Mouse (Mus musculus) heart, embryonic 15.5 days (tissue): Measurements from ENCODE around the gene Rorb. TPM values are rescaled to one million over a fixed set of nuclear protein-coding genes. Genes with fewer than 3 reads are reported as not detected.

Experiments
- ATAC-seq: fragments of 200-750 bp; cut with Nextera tagmentation; replicated peaks from 2 replicates; pipeline ENCODE4 v1.8.0; 2017; ENCODE audit warnings: low read depth, moderate TSS enrichment; ENCODE audit not compliant: insufficient number of reproducible peaks, insufficient read depth, low FRiP score
- H3K27ac ChIP-seq: fragments of 300-500 bp; sonication (generic); 2 replicates; pipeline ENCODE4 v1.5.1; 2015; ENCODE audit warnings: mild to moderate bottlenecking, inconsistent platforms
- H3K27me3 ChIP-seq: fragments of 300-500 bp; sonication (generic); 2 replicates; pipeline ENCODE4 v1.6.1; 2015; ENCODE audit warnings: inconsistent platforms
- H3K36me3 ChIP-seq: fragments of 300-500 bp; sonication (generic); 2 replicates; pipeline ENCODE4 v1.6.1; 2015; ENCODE audit warnings: mild to moderate bottlenecking, inconsistent platforms
- H3K4me1 ChIP-seq: fragments of 300-500 bp; sonication (generic); replicated peaks from 2 replicates; pipeline ENCODE4 v1.6.1; 2015; ENCODE audit warnings: inconsistent platforms
- H3K4me2 ChIP-seq: fragments of 300-500 bp; sonication (generic); 2 replicates; pipeline ENCODE4 v1.6.1; 2015; ENCODE audit warnings: inconsistent platforms, mild to moderate bottlenecking, moderate library complexity
- H3K4me3 ChIP-seq: fragments of 300-500 bp; sonication (generic); 2 replicates; pipeline ENCODE4 v1.5.1; 2015; ENCODE audit warnings: mild to moderate bottlenecking, inconsistent platforms
- H3K9ac ChIP-seq: fragments of 300-500 bp; sonication (generic); 2 replicates; pipeline ENCODE4 v1.6.1; 2015; ENCODE audit warnings: mild to moderate bottlenecking, inconsistent platforms
- H3K9me3 ChIP-seq: fragments of 300-500 bp; sonication (generic); replicated peaks from 2 replicates; pipeline ENCODE4 v1.6.1; 2016; ENCODE audit warnings: inconsistent platforms
- WGBS: fragments of 180-500 bp; shearing (Covaris S2); methylation state at CpG from one replicate; pipeline ENCODE4 v1.1.7; 2015; ENCODE audit warnings: mixed read lengths; 5-methylcytosine and 5-hydroxymethylcytosine counted together
- polyA plus RNA-seq: library from polyadenylated mRNA; unstranded; fragments of >200 nt; fragmentation: Nextera tagmentation; extraction: Ambion mirVana; gene quantifications from 2 replicates; pipeline ENCODE4 v1.2.1, GENCODE M21; 2015

The Rorb gene
- polyA plus RNA-seq, 1 experiment from 2014 or later: 0.49 TPM

DNA sequence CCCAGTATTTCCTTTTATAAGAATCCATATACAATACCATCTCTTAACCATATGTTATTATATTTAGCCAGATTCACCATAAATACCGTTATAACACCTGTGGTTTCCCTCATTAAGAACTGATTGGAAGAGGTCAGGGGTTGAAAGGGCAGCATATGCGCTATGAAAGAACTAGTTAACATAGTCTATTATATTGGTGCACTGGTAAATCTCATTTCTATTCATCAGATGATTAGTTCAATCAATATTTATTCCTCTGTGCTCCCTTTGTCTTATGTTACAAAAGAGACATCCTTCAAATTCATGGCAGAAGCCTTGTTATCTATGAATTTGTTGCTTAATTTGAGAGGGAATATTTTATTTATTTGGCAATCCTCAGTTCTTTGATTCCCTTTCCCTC is 6.4 kb downstream of the Rorb start:
- H3K27me3 ChIP-seq: peaks cover 24% of the 10 kb centered on the region
- 83% methylated on average over 2 of the region's 2 CpGs for WGBS
- no peaks in the 10 kb centered on the region for H3K36me3 ChIP-seq
- H3K27ac ChIP-seq: no peak overlapping the region
- no peak overlapping the region for H3K4me3 ChIP-seq
- H3K4me1 ChIP-seq: peaks cover under 1% of the 10 kb centered on the region
- no peak for ATAC-seq
- H3K9ac ChIP-seq: no peak overlapping the region
- H3K9me3 ChIP-seq: no peaks in the 10 kb centered on the region
- H3K4me2 ChIP-seq: no peak overlapping the region

DNA sequence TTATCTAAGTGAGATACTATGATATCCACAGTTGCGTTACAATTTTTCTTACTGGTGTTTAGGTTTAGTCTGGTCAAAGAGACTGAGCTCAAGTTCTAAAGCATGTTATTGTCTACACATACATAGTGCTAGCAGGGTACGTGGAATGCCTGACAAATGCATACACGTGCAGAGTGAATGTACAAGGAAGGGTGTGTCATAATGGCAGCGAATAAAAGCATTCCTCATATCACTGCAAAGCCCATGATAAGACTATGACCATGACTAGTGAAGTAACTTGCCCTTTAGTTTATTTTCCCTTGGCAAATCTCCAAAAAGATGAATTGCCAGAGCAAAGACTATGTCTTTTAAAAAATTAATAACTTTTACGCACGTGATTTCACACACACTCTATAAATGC is 13.8 kb downstream of the Rorb start:
- Histone ChIP-seq H3K4me2 (no peak overlapping the region), H3K9me3 (no peaks in the 10 kb centered on the region), H3K27me3 (no peaks in the 10 kb centered on the region), H3K4me3 (no peak overlapping the region), H3K36me3 (no peaks in the 10 kb centered on the region), H3K9ac (no peak overlapping the region), H3K4me1 (no peaks in the 10 kb centered on the region), H3K27ac (no peak overlapping the region)
- WGBS: 69% methylated on average over 6 of the region's 6 CpGs
- no peak for ATAC-seq

DNA sequence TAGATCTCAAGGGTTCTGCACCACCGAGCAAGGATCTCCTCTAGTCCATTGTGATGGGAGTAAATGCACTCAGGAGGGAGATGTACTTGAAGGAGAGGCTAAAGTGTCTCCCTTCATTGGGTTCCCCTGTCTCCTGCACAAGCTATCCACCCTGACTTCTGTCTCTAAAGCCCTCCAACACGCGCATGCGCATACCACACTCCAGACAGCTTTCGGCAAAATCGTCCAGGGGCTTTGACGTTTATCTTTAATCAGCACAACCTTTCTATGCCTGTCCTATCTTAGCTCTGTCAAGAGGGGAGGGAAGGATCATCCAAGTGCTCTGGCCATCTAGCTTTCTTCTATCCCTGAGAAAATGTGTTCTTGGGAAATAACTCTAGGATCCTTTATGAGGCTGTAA is 21.6 kb downstream of the Rorb start:
- Histone ChIP-seq H3K4me1 (no peaks in the 10 kb centered on the region), H3K36me3 (no peaks in the 10 kb centered on the region), H3K9me3 (no peaks in the 10 kb centered on the region), H3K4me2 (no peak overlapping the region), H3K9ac (no peak overlapping the region), H3K27ac (no peak overlapping the region), H3K4me3 (no peak overlapping the region), H3K27me3 (no peaks in the 10 kb centered on the region)
- ATAC-seq: no peak
- 51% methylated on average over 7 of the region's 7 CpGs for WGBS

DNA sequence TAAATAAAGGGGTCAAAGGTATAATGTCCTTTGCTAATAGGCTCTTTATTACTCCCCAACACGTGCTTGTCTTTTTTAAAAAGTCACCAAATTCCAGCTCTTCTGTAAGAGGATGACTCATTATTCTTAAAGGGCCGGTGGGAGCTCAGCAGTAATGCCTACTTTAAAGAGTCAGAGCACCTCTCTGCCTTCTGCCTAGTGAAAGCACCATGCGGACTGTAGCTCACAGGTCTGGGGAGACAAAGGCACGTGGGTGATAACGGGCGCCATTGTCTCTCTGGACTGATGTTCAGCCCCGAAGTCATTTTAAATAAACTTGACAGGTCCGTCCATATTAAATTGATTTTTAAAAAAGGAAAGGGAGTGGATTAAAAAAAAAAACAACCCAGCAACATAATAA is 33.1 kb downstream of the Rorb start:
- 70% methylated on average over 8 of the region's 8 CpGs for WGBS
- no peak overlapping the region for H3K9ac ChIP-seq
- H3K4me3 ChIP-seq: no peak overlapping the region
- H3K9me3 ChIP-seq: no peaks in the 10 kb centered on the region
- H3K27ac ChIP-seq: no peak overlapping the region
- H3K27me3 ChIP-seq: no peaks in the 10 kb centered on the region
- no peaks in the 10 kb centered on the region for H3K4me1 ChIP-seq
- ATAC-seq: no peak
- H3K36me3 ChIP-seq: no peaks in the 10 kb centered on the region
- no peak overlapping the region for H3K4me2 ChIP-seq

DNA sequence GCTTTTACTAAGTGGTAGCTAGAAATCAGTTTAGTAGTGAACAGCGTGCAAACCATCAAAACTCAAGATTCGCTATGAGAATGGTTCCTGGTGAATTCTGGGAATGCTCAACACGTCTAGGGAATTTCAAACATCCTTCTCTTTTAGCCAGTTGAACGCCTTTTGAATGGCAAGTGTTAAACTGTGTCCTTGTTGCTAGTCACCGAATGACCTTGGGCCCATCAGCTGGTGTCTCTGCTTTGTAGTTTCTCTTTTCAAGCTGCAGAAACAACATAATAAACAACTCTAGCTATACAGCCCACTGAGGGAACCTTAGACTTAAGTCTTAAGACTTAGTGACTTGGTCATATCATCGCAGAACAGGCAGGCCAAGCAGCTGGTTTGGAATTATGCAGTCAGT is 36.2 kb downstream of the Rorb start:
- WGBS: 72% methylated on average over 6 of the region's 6 CpGs
- Histone ChIP-seq H3K27me3 (no peaks in the 10 kb centered on the region), H3K9ac (no peak overlapping the region), H3K4me3 (no peak overlapping the region), H3K27ac (no peak overlapping the region), H3K4me1 (no peaks in the 10 kb centered on the region), H3K9me3 (no peaks in the 10 kb centered on the region), H3K36me3 (no peaks in the 10 kb centered on the region), H3K4me2 (no peak overlapping the region)
- no peak for ATAC-seq

DNA sequence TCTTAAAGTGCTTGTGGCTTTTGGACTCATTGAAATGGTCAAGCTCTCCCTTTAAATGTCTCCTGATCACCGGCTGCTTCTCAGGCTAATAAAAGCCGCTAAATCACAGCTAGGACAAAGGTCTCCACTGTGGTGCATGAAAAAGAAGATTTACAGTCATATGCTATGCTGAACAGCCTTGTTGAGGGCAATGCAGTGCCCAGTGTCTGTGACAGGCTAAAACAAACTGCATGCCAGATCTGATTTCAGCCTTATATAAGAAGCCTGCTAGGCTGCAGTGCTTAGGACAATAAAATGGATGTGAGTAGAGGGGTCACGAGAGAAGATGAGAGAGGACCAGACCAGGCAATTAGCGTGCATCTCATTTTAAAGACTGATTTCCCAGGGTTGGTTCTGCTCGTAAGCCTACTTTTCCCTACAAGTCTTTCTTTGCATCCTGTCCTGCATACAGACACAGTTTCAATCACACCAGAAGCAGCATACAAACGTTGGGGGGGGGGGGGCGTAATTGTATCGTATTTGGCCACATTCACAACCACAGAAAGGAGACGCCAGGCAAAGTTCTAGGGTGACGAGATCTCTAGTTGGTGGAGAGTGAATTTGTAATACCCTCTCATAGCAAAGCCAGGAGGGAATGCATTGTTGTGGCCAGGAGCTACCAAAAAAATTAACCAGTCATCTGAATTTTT is 52.1 kb downstream of the Rorb start:
- Histone ChIP-seq H3K27ac (no peak overlapping the region), H3K4me2 (no peak overlapping the region), H3K27me3 (no peaks in the 10 kb centered on the region), H3K9me3 (no peaks in the 10 kb centered on the region), H3K4me3 (no peak overlapping the region), H3K36me3 (no peaks in the 10 kb centered on the region), H3K9ac (no peak overlapping the region), H3K4me1 (no peaks in the 10 kb centered on the region)
- ATAC-seq: no peak
- WGBS: 65% methylated on average over 10 of the region's 10 CpGs

DNA sequence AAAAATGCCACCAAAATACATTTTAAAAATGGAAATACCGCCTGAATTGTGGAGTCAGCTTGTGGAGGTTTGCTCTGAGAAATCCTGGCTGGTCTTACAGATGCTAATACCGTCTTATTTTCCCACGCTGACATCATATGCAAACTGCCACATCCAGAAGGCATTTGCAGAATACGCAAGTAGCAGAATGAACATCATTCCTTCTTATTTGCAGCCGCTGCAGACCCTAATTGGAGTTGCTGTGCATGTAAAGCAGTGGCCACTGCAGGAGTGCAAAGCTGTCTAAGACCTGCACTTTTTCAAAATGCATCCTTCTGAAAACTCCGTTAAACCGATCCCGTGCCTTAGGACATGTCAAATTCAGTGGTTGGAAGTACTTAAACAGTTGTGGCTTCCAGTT is 52.8 kb downstream of the Rorb start:
- H3K36me3 ChIP-seq: no peaks in the 10 kb centered on the region
- no peak overlapping the region for H3K27ac ChIP-seq
- H3K4me3 ChIP-seq: no peak overlapping the region
- no peaks in the 10 kb centered on the region for H3K9me3 ChIP-seq
- H3K27me3 ChIP-seq: no peaks in the 10 kb centered on the region
- H3K4me2 ChIP-seq: no peak overlapping the region
- no peak for ATAC-seq
- no peaks in the 10 kb centered on the region for H3K4me1 ChIP-seq
- H3K9ac ChIP-seq: no peak overlapping the region
- 88% methylated on average over 8 of the region's 8 CpGs for WGBS

DNA sequence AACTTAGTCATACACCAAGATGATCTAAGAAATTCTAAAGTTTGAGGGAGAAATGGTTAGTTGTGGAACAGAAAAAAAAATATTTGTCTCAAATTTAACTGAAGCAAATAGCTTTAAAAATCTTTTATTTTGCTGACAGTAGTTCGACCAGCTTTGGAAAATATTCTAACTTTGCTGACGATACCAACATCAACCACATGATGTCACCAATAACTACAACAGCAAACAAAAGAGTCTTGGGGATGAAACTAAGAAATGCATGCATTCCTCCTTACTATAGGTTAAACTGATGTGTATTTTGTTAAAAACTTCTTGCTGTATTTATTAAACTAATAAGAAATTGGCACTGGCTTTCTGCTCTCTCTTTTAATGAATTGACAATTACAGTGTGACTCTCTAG is 67.9 kb downstream of the Rorb start:
- WGBS: 41% methylated on average over 2 of the region's 2 CpGs
- Histone ChIP-seq H3K9me3 (no peaks in the 10 kb centered on the region), H3K4me3 (no peak overlapping the region), H3K4me2 (no peak overlapping the region), H3K27ac (no peak overlapping the region), H3K36me3 (no peaks in the 10 kb centered on the region), H3K4me1 (no peaks in the 10 kb centered on the region), H3K27me3 (no peaks in the 10 kb centered on the region), H3K9ac (no peak overlapping the region)
- ATAC-seq: no peak

DNA sequence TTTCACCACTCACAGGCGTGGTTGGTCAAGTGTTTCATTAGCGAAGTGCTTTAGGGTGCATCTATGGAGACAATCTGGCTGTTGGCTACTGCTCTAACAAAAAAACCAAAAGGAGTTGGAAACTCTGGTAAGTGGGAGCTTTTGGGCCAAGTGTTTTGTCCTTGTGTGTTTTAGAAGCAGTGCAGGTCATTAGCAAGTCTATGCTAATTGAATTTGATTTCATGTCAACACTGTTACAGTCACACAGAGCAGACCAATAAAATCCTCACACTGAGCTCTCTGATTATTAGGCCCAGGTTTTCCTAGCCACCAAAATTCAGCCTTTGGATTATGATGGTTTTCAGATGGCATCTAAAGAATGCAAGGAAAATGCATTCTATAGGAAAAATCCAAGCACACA is 70.2 kb downstream of the Rorb start:
- no peak overlapping the region for H3K9ac ChIP-seq
- H3K27ac ChIP-seq: no peak overlapping the region
- no peak overlapping the region for H3K4me2 ChIP-seq
- H3K27me3 ChIP-seq: no peaks in the 10 kb centered on the region
- H3K4me1 ChIP-seq: no peaks in the 10 kb centered on the region
- H3K4me3 ChIP-seq: no peak overlapping the region
- H3K36me3 ChIP-seq: no peaks in the 10 kb centered on the region
- no peak for ATAC-seq
- WGBS: 59% methylated on average over 2 of the region's 2 CpGs
- H3K9me3 ChIP-seq: no peaks in the 10 kb centered on the region

DNA sequence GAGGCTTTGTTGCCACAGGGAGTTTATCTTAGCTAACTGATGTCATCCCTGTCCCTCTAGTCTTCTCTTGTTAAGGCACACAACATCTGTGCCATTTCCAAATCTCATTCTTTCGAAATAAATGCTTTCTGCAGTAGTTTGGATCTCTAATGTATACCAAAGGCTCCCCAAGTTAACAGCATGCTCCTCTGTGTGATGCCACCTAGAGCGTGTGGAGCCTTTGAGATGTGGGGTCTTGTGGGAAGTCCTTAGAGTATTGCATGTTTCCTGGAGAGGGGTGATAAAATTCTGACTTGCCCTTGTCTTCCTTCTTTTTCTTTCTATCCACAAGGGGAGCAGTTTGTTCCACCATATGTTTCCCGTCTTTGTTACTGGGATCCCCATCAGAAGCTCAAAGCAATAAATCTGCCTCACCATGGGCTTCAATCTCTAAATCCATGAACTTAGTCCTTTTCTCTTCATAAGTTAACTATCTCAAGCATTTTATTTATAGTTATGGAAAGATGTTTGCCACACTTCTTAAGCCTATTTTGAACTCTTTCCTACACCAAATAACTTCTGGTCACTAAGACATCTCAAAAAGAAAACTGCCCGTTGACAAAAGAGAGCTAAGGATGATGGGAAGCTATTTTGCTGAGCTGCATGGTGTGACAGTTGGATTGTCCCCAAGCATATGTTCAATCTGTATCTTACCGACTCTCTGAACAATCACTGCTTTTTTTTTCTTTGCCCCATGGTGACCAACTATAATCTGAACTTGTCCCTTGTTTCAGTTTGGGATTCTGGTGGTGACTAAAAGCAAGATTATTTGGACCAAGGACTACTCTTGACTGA is 76.3 kb downstream of the Rorb start:
- no peaks in the 10 kb centered on the region for H3K27me3 ChIP-seq
- H3K4me3 ChIP-seq: no peak overlapping the region
- no peaks in the 10 kb centered on the region for H3K4me1 ChIP-seq
- 78% methylated on average over 5 of the region's 5 CpGs for WGBS
- no peak overlapping the region for H3K27ac ChIP-seq
- H3K9me3 ChIP-seq: no peaks in the 10 kb centered on the region
- no peak for ATAC-seq
- H3K4me2 ChIP-seq: no peak overlapping the region
- no peak overlapping the region for H3K9ac ChIP-seq
- H3K36me3 ChIP-seq: no peaks in the 10 kb centered on the region

DNA sequence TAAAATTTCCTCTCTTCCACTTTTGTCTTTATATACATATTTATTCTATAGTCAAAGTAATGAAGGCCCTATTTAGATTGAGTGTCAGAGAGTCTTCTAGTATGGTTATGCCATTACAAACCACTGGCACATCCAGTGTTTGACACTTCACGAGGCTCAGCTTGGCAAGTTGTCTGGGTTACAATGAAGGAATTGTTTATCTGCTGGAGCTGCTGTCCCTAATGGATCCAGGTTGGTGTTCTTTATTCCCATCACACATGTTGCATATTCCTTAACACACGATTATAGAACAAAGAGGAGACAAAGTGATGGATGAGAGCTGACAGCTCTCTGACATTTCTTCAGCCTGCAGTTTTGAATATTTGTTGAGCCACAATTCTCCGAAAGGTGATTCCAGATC is 77.0 kb downstream of the Rorb start:
- H3K9ac ChIP-seq: no peak overlapping the region
- H3K27ac ChIP-seq: no peak overlapping the region
- no peak overlapping the region for H3K4me3 ChIP-seq
- 58% methylated on average over 3 of the region's 3 CpGs for WGBS
- H3K4me1 ChIP-seq: no peaks in the 10 kb centered on the region
- no peak for ATAC-seq
- H3K36me3 ChIP-seq: no peaks in the 10 kb centered on the region
- no peak overlapping the region for H3K4me2 ChIP-seq
- H3K9me3 ChIP-seq: no peaks in the 10 kb centered on the region
- no peaks in the 10 kb centered on the region for H3K27me3 ChIP-seq

DNA sequence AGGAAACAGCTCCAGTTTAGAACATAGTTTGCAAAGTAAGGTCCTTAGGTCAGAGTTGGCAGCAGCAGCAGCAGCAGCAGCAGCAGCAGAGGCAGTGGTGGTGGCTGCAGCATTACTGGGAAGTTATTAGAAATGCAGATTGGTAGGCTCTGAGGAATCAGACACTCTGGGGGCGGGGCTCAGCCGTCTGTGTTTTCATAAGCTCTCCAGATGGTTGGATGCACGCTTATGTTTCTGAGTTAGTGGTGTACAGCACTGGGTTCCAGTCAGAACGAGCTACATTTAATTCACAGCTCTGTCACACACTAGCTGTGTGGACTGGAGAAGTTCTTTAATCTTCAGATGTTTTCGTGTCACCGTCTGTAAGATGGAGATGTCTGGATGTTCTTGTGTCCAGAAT is 105.9 kb downstream of the Rorb start:
- WGBS: 57% methylated on average over 6 of the region's 6 CpGs
- Histone ChIP-seq H3K4me3 (no peak overlapping the region), H3K36me3 (no peaks in the 10 kb centered on the region), H3K9me3 (no peaks in the 10 kb centered on the region), H3K4me1 (no peaks in the 10 kb centered on the region), H3K27me3 (no peaks in the 10 kb centered on the region), H3K4me2 (no peak overlapping the region), H3K9ac (no peak overlapping the region), H3K27ac (no peak overlapping the region)
- no peak for ATAC-seq
